Mouse (Mus musculus) testis, adult 2 months (tissue): Measurements from ENCODE around the gene Clec4e. TPM values are rescaled to one million over a fixed set of nuclear protein-coding genes. Genes with fewer than 3 reads are reported as not detected.

Experiments
- H3K27ac ChIP-seq: fragments of 200-500 bp; 2 replicates; pipeline ENCODE4 v1.5.1; 2012; ENCODE audit warnings: low read depth, low read length; ENCODE audit not compliant: control insufficient read depth, insufficient read depth
- H3K27me3 ChIP-seq: fragments of 200-500 bp; 2 replicates; pipeline ENCODE4 v1.6.1; 2012; ENCODE audit warnings: mild to moderate bottlenecking, low read length, moderate library complexity; ENCODE audit not compliant: control insufficient read depth, insufficient read depth
- H3K36me3 ChIP-seq: fragments of 200-500 bp; 2 replicates; pipeline ENCODE4 v1.6.1; 2012; ENCODE audit warnings: mild to moderate bottlenecking, low read length; ENCODE audit not compliant: control insufficient read depth, insufficient read depth
- H3K4me1 ChIP-seq: fragments of 200-500 bp; 2 replicates; pipeline ENCODE4 v1.6.1; 2012; ENCODE audit warnings: low read length; ENCODE audit not compliant: control insufficient read depth, insufficient read depth
- H3K4me3 ChIP-seq: fragments of 200-500 bp; 2 replicates; pipeline ENCODE4 v1.5.1; 2012; ENCODE audit warnings: low read depth, mild to moderate bottlenecking, low read length, moderate library complexity, mixed read lengths; ENCODE audit not compliant: control insufficient read depth
- CTCF ChIP-seq: fragments of 200-500 bp; IDR thresholded peaks from 2 replicates; pipeline ENCODE4 v1.5.1; 2012; ENCODE audit warnings: low read depth, mild to moderate bottlenecking, inconsistent platforms, low read length, moderate library complexity; ENCODE audit not compliant: control insufficient read depth, insufficient read depth, insufficient replicate concordance
- POLR2A ChIP-seq: fragments of 200-500 bp; IDR thresholded peaks from 2 replicates; pipeline ENCODE4 v1.6.1; 2012; ENCODE audit warnings: low read depth, mild to moderate bottlenecking, inconsistent platforms, low read length, moderate library complexity; ENCODE audit not compliant: control insufficient read depth
- polyA plus RNA-seq: library from polyadenylated mRNA; depleted of rRNA; stranded (reverse); fragments of >200 nt; gene quantifications from 2 replicates; pipeline ENCODE4 v1.2.3, GENCODE M21; 2012

The Clec4e gene
- polyA plus RNA-seq, 1 experiment, result not detected

DNA sequence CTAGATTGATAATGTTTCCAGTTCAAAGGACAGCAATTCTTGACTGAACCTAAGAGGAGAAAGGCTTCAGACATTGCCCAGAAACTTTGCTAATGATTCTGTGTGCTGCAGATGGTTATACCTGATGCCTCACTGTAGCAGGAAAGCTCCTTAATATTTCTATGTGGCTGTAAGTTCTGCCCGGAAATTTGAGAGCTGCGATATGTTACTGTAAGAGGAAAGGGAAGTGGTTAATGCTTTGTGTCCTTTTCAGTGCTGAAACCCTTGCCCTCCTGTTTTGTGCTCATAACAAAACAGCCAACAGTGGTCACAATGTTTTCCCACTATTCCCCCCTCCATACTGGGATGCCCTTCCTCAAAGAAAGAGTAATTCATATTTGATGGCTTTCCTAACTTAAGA, 3.4 kb downstream of the Clec4e start:
- no peak overlapping the region for H3K4me3 ChIP-seq

GRCm38 (mm10) chr6:123279443-123279842, 10.2 kb downstream of the Clec4e start:
- H3K36me3 ChIP-seq, result no peaks in the 10 kb centered on the region
- H3K4me3 ChIP-seq, result no peak overlapping the region
- no peak for TF ChIP-seq CTCF
- no peak for TF ChIP-seq POLR2A
- H3K27ac ChIP-seq, result no peak overlapping the region
- H3K27me3 ChIP-seq, result no peaks in the 10 kb centered on the region
- H3K4me1 ChIP-seq, result no peaks in the 10 kb centered on the region

More for the DNA sequence above, 3.4 kb downstream of the Clec4e start:
- TF ChIP-seq POLR2A, result no peak
- no peak for TF ChIP-seq CTCF
- H3K27me3 ChIP-seq, result no peaks in the 10 kb centered on the region
- H3K4me1 ChIP-seq, result no peaks in the 10 kb centered on the region
- no peak overlapping the region for H3K27ac ChIP-seq
- H3K36me3 ChIP-seq, result no peaks in the 10 kb centered on the region

DNA sequence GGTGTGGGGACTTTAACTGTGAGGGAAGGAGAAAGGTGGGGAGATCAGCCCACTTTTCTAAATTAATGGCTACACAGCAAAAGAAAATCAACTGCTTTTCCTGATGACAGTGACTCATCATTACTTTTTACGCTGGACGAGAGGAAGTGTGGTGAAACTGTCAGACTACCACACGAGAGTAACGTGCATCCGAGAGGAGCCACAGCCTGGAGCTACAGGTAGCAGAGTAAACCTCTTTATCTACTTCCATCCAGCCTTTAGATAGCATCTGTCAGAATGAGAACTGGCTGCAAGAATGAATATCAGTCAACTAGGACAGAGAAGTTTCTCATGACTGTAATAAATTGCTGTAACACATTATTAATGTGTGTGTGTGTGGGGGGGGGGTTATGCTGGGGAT, 22.7 kb downstream of the Clec4e start:
- Histone ChIP-seq H3K36me3 (no peaks in the 10 kb centered on the region), H3K27ac (no peak overlapping the region), H3K4me1 (no peaks in the 10 kb centered on the region), H3K27me3 (no peaks in the 10 kb centered on the region), H3K4me3 (no peak overlapping the region)
- TF ChIP-seq POLR2A (no peak), CTCF (no peak)

- H3K27ac ChIP-seq, result no peak overlapping the region
- no peaks in the 10 kb centered on the region for H3K27me3 ChIP-seq
- H3K4me3 ChIP-seq, result no peak overlapping the region
- H3K36me3 ChIP-seq, result no peaks in the 10 kb centered on the region
- no peak for TF ChIP-seq CTCF
- no peak for TF ChIP-seq POLR2A
- H3K4me1 ChIP-seq, result no peaks in the 10 kb centered on the region
Measured at GRCm38 (mm10) chr6:123265809-123266208, 23.9 kb downstream of the Clec4e start.

DNA sequence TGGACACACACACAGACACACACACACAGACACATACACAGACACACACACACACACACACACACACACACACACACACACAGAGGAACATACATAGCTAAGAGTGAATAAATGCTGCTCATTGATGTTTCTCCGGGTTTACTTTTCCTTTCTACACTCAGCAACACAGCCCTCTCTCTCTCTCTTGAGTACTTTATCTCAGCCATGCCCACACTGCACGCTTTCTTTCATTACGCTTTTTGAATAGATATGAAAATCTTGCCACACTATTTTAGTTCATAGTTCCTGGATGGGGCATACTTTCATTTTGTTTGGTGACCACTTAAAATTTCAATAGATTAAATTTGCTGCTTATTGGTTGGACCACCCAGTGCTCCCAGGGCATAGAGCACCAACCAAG, 25.5 kb downstream of the Clec4e start:
- Histone ChIP-seq H3K27ac (no peak overlapping the region), H3K4me1 (no peaks in the 10 kb centered on the region), H3K27me3 (no peaks in the 10 kb centered on the region), H3K36me3 (no peaks in the 10 kb centered on the region), H3K4me3 (no peak overlapping the region)
- no peak for TF ChIP-seq CTCF
- TF ChIP-seq POLR2A, result no peak

- H3K4me1 ChIP-seq, result no peaks in the 10 kb centered on the region
- no peak within 1 kb of the TSS for H3K4me3 ChIP-seq
- no peak within 1 kb of the TSS for H3K27ac ChIP-seq
- no peaks in the 10 kb centered on the region for H3K36me3 ChIP-seq
- TF ChIP-seq CTCF, result no peak
- TF ChIP-seq POLR2A, result no peak
- H3K27me3 ChIP-seq, result no peaks in the 10 kb centered on the region
Measured at GRCm38 (mm10) chr6:123261555-123262161, 28.0 kb downstream of the Clec4e start, which contains the start of gene Clec4d. TSS of gene Clec4d (plus strand) at chr6:123262111.

GRCm38 (mm10) chr6:123260868-123261267, 28.8 kb downstream of the Clec4e start:
- TF ChIP-seq CTCF, result no peak
- TF ChIP-seq POLR2A, result no peak
- no peak overlapping the region for H3K4me3 ChIP-seq
- no peak overlapping the region for H3K27ac ChIP-seq
- no peaks in the 10 kb centered on the region for H3K4me1 ChIP-seq
- H3K36me3 ChIP-seq, result no peaks in the 10 kb centered on the region
- H3K27me3 ChIP-seq, result no peaks in the 10 kb centered on the region
